Mouse (Mus musculus) heart, postnatal 10 days (tissue): Measurements from ENCODE around the gene Erf. TPM values are rescaled to one million over a fixed set of nuclear protein-coding genes. Genes with fewer than 3 reads are reported as not detected.

Experiments used
- microRNA-seq, 2 experiments: library from miRNA; unstranded; fragments of <30 nt; microRNA quantifications; one replicate each; pipeline ENCODE4 v1.2.0; 2022
- total RNA-seq, 2 experiments: library from RNA; stranded (reverse); gene quantifications; 2 replicates each; pipeline ENCODE4 v1.2.3; 2021

The Erf gene
- total RNA-seq, 2 experiments from 2014 or later = 38.6 to 42.2 TPM

Small RNA genes lying within 50 kb of the gene (microRNA-seq; reads per million reads assigned to microRNA genes)
- gene Mir7048 = 0.47 to 0.70 reads per million in 2 experiments

Other genes starting within 250 kb of the Erf start
- under 1 TPM; 0.43 to 0.72 TPM for gene Atp1a3, start 244.8 kb downstream of the Erf start, total RNA-seq
- gene Grik5, start 178.4 kb downstream of the Erf start, total RNA-seq = 1 to 10 TPM; 9.0 to 9.5 TPM
- 10 to 100 TPM; 12.1 to 13.6 TPM for gene Zfp574, start 178.2 kb downstream of the Erf start, total RNA-seq
- under 1 TPM; 0.19 to 0.50 TPM for gene Pou2f2, start 71.0 kb downstream of the Erf start, total RNA-seq
- gene Dedd2, start 30.1 kb downstream of the Erf start, total RNA-seq = 10 to 100 TPM; 14.2 TPM
- gene Zfp526, start 29.3 kb downstream of the Erf start, total RNA-seq = 10 to 100 TPM in 1 of 2 experiments, 1 to 10 TPM in 1; 8.7 to 11.4 TPM
- gene Gsk3a, start 12.9 kb downstream of the Erf start, total RNA-seq = 10 to 100 TPM; 69.7 to 72.0 TPM
- 10 to 100 TPM; 88.4 to 90.5 TPM for gene Cic, start 16.9 kb upstream of the Erf start, total RNA-seq
- gene Pafah1b3, start 47.2 kb upstream of the Erf start, total RNA-seq = 10 to 100 TPM; 12.8 to 16.0 TPM
- gene Prr19, start 50.6 kb upstream of the Erf start, total RNA-seq = not detected
- not detected for gene Tmem145, start 55.3 kb upstream of the Erf start, total RNA-seq
- 10 to 100 TPM; 28.8 to 29.9 TPM for gene Megf8, start 66.4 kb upstream of the Erf start, total RNA-seq
- not detected for gene Cnfn, start 119.0 kb upstream of the Erf start, total RNA-seq
- 10 to 100 TPM; 50.2 to 67.2 TPM for gene Lipe, start 147.9 kb upstream of the Erf start, total RNA-seq
- gene Cxcl17, start 162.1 kb upstream of the Erf start, total RNA-seq = not detected
- gene Ceacam1, start 226.8 kb upstream of the Erf start, total RNA-seq = 10 to 100 TPM; 15.0 to 15.6 TPM